Mouse (Mus musculus) frontal cortex, adult 2 months (tissue): Measurements from ENCODE around the gene Sh2d3c. TPM values are rescaled to one million over a fixed set of nuclear protein-coding genes. Genes with fewer than 3 reads are reported as not detected.

Source experiments
- DNase-seq, 2 experiments: peaks; one replicate each; pipeline ENCODE4 v3.0.0; 2022; ENCODE audit warnings: low spot score in 1 of 2; ENCODE audit errors: extremely low spot score in 1 of 2
- polyA plus RNA-seq: library from polyadenylated mRNA; depleted of rRNA; stranded (reverse); fragments of >200 nt; gene quantifications from 2 replicates; pipeline ENCODE4 v1.2.3, GENCODE M21; 2012; rRNA removed

Sh2d3c gene
- polyA plus RNA-seq, result 28.1 and 28.6 TPM in 2 replicates

- no peak for DNase-seq
Measured at GRCm38 (mm10) chr2:32720681-32721229, at the start of gene Sh2d3c. Gene Sh2d3c, plus strand, starts transcription at chr2:32721055.

- no peak for DNase-seq
Measured at GRCm38 (mm10) chr2:32671147-32671546, 49.7 kb upstream of the Sh2d3c start.

GRCm38 (mm10) chr2:32671907-32672595 lies 48.8 kb upstream of the Sh2d3c start:
- no peak for DNase-seq

DNA sequence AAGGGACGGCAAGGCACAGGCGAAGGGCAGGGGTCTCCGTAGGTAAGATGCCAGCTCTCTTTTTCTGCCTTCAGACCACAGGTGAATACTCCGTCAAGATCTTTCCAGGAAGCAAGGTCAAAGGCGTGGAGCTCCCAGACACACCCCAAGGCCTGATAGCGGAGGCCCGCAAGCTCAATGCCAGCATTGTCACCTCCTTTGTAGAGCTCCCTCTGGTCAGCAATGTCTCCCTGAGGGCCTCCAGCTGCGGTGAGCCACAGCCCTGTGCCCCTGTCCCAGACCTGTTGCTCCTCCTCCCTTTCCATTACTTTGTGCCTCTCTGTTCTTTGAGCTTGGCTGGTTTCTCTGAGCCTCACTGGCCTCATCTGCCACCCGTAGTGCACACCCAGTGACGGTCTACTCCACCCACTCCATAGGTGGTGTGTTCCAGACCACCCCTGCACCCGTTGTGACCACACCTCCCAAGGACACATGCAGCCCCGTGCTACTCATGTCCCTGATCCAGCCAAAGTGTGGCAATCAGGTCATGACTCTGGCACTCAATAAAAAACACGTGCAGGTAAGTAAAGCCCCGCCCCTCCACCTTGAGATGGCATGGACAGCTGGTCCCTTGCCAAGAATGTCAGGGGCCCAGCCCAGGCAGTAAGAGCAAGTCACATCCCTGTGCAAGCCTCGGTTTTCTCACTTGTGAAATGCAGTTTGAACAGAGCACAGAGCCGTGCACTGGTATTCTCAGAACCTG lies 47.5 kb upstream of the Sh2d3c start:
- no peak for DNase-seq

DNA sequence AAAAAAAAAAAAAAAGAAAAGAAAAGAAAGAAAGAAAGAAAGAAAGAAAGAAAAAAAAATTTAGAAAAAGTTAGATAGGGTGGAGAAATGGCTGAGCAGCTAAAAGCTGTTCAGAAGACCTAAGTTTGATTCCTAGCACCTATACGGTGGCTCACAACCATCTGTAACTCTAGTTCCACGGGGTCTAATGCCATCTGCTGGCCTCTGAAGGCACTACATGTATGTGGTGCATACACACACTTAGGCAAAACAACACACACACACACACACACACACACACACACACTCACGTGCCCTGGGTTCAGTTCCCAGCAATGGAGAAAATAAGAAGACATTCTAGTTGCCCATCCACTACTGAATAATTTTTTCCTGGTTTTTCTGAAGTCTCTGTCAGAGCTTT lies 44.0 kb upstream of the Sh2d3c start:
- DNase-seq, result no peak

DNA sequence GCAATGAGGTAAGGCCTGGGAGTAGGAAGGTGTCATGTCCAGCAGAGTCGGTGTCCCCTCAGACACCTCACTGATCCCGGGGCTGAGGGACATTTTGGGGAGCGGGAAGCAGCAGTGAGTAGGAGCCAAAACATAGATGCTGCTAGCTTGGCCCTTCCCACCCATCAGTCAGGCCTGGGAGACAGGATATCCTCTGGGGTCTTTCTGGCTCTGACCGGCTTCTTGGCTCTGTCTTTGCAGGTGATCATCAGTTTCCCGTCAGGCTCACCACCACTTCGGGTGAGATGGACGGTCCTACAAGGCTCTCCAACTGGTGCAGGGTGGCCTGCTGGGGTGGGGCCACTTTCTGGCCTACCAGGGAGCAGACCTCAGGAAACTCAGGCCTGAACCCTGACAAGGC lies 43.2 kb upstream of the Sh2d3c start:
- no peak for DNase-seq

DNA sequence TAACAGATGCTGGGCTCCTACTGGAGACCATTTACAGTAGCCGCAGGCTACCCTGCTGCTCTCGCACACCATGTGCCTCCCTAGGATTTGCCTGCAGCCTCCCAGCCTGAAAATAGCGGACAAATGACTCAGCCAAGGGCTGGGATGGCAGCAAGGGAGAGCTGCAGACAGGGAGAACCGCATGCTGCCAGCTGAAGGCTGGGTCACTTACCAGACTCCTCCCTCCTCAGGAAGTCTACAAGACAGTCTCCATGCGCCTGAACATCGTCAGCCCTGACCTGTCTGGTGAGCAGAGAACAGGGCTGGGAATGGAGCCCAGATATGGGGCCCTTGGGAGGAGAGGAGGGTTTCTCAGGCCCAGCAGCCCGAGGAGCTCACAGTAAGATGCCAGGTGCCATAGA lies 40.8 kb upstream of the Sh2d3c start:
- DNase-seq, result peak; percentile 39 to 71

- DNase-seq, result no peak
Measured at GRCm38 (mm10) chr2:32680961-32681650, 39.7 kb upstream of the Sh2d3c start.

GRCm38 (mm10) chr2:32681754-32682153 lies 39.1 kb upstream of the Sh2d3c start:
- no peak for DNase-seq

- no peak for DNase-seq
Measured at GRCm38 (mm10) chr2:32682721-32683417, 38.0 kb upstream of the Sh2d3c start.

DNA sequence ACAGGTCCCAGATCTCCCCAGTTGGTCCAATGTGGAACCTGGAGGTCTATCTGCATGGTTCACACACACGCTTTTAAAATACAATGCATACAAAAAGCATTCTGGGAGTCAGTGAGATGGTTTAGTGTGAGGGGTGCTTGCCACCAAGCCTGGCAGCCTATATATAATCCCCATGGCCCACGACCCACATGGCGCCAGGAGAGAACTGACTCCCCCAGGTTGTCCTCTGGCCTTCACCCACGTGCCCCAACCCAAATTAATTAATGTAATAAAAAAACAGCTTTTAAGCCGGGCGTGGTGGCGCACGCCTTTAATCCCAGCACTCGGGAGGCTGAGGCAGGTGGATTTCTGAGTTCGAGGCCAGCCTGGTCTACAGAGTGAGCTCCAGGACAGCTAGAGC lies 37.2 kb upstream of the Sh2d3c start:
- DNase-seq, result no peak

- no peak for DNase-seq
Measured at GRCm38 (mm10) chr2:32684681-32685428, 36.0 kb upstream of the Sh2d3c start.

- DNase-seq, result no peak
Measured at GRCm38 (mm10) chr2:32685807-32686206, 35.0 kb upstream of the Sh2d3c start.

GRCm38 (mm10) chr2:32686640-32687039 lies 34.2 kb upstream of the Sh2d3c start:
- no peak for DNase-seq

GRCm38 (mm10) chr2:32687562-32687961 lies 33.3 kb upstream of the Sh2d3c start:
- no peak for DNase-seq

GRCm38 (mm10) chr2:32689420-32689819 lies 31.4 kb upstream of the Sh2d3c start:
- peak; percentile 86 to 95 for DNase-seq

- no peak for DNase-seq
Measured at GRCm38 (mm10) chr2:32691041-32691440, 29.8 kb upstream of the Sh2d3c start.

GRCm38 (mm10) chr2:32692496-32692895 lies 28.4 kb upstream of the Sh2d3c start:
- DNase-seq, result no peak

DNA sequence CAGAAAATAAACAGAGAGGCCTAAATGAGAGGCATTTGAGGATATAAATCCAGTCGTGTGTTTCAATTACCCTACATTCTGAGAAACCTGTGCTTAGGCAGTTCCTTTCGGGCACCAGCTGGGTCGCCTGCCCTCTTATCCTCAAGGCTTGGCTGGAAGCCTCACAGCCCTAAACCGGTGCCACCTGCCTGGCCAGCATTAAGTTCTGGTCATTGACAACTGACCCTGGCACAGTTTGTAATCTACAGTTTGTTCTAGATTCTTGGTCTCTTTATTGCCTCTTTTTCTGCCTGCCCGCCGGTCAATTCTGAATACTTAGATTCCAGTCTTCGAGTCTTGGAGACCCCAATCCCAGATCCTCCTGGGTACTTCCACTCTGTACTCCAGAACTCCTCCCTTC lies 27.6 kb upstream of the Sh2d3c start:
- DNase-seq, result no peak

- peak; percentile 92 to 95 for DNase-seq
Measured at GRCm38 (mm10) chr2:32693823-32694411, 26.9 kb upstream of the Sh2d3c start.
